Mouse (Mus musculus): ENCODE data around the gene Rasa3. TPM values are rescaled to one million over a fixed set of nuclear protein-coding genes. Genes with fewer than 3 reads are reported as not detected.

The Rasa3 gene
- total and polyA plus RNA-seq, 2 experiments from 2014 or later, result 13.2 to 29.9 TPM

DNA sequence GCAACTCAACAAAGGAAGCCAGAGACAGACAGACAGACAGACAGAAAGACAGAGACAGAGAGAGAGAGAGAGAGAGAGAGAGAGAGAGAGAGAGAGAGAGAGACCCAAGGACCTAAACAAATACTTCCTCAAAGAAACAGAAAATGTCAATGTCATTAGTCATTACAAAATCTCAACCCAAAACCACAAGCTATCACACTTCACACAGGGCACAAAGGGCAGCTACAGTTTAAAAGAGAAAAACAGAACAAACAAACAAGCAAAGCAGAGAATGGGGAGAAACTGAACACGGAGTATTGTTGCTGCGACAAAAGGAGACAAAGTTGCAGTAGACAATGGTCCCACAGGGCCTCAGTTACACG, 28.3 kb downstream of the Rasa3 start:
- 47% methylated on average over 3 of the region's 3 CpGs for WGBS
- Histone ChIP-seq H3K4me2 (ENCODE audit: low read depth, low read length) (no peak overlapping the region), H3K27ac (ENCODE audit: low read depth) (peak overlapping the region; percentile 88), H3K9me3 (replicated peaks; ENCODE audit: control insufficient read depth, low read length) (no peaks in the 10 kb centered on the region), H3K36me3 (replicated peaks; ENCODE audit: control insufficient read depth, insufficient read depth, low read length) (no peaks in the 10 kb centered on the region), H3K9ac (replicated peaks; ENCODE audit: low read depth, low read length) (no peak overlapping the region), H3K4me1 (ENCODE audit: control insufficient read depth, insufficient read depth) (peaks cover 61% of the 10 kb centered on the region), H3K4me3 (ENCODE audit: low read depth, low read length) (no peak overlapping the region), H3K27me3 (ENCODE audit: control insufficient read depth, insufficient read depth, low read length) (no peaks in the 10 kb centered on the region)
- no peak for DNase-seq (ENCODE audit: low spot score)
- no peak for TF ChIP-seq CTCF (IDR thresholded peaks at IDR 0.05; ENCODE audit: low read depth)
- TF ChIP-seq EP300 (IDR thresholded peaks at IDR 0.05; ENCODE audit: low read depth), result no peak
- ATAC-seq (ENCODE audit: insufficient read depth, low read depth), result no peak

DNA sequence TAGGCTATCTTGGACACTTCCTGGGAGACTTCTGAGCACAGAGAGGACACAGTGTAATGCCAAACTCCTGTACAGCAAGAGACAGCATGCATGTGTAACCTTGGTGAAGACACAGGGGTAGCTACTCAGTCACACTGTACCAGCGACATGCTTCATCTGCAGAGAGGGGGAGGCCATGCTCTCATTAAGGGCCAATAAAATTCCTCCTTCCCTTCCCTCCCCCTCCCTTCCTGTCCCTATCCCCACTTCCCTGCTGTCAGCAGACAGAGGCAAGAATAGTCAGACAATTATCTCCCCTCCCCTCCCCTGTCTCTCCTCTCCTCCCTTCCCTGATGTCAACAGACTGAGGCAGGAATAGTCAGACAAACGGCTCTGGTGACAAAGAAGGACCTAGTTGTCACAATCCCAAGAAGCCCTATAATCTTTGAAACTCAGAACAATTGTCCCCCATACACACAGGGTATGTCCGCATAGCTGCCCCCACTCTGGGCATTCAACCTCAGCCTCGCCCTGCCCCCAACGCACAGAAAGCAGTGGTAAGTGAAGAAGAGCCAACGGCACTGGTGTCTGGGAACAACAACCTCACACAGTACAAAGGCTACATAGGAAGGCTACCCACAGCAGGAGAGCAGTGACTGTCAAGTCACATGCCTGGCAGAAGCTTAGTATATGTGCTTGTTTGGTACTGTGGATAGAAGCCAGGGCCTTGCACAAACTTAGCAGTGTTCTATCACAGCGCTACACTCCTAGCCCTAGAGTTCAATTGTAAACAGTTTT, 28.8 kb downstream of the Rasa3 start:
- Histone ChIP-seq H3K4me2 (ENCODE audit: low read depth, low read length) (no peak overlapping the region), H3K4me3 (ENCODE audit: low read depth, low read length) (no peak overlapping the region), H3K27ac (ENCODE audit: low read depth) (peak overlapping the region; percentile 88), H3K36me3 (replicated peaks; ENCODE audit: control insufficient read depth, insufficient read depth, low read length) (no peaks in the 10 kb centered on the region), H3K9ac (replicated peaks; ENCODE audit: low read depth, low read length) (no peak overlapping the region), H3K4me1 (ENCODE audit: control insufficient read depth, insufficient read depth) (peaks cover 67% of the 10 kb centered on the region), H3K27me3 (ENCODE audit: control insufficient read depth, insufficient read depth, low read length) (no peaks in the 10 kb centered on the region), H3K9me3 (replicated peaks; ENCODE audit: control insufficient read depth, low read length) (no peaks in the 10 kb centered on the region)
- ATAC-seq (ENCODE audit: insufficient read depth, low read depth) (peak; percentile 80), DNase-seq (ENCODE audit: low spot score) (peak; percentile 75)
- TF ChIP-seq EP300 (IDR thresholded peaks at IDR 0.05; ENCODE audit: low read depth) (peak; percentile 66; the same call in 1 of the 2 replicates), CTCF (IDR thresholded peaks at IDR 0.05; ENCODE audit: low read depth) (no peak)
- 11% methylated on average over 7 of the region's 7 CpGs for WGBS

DNA sequence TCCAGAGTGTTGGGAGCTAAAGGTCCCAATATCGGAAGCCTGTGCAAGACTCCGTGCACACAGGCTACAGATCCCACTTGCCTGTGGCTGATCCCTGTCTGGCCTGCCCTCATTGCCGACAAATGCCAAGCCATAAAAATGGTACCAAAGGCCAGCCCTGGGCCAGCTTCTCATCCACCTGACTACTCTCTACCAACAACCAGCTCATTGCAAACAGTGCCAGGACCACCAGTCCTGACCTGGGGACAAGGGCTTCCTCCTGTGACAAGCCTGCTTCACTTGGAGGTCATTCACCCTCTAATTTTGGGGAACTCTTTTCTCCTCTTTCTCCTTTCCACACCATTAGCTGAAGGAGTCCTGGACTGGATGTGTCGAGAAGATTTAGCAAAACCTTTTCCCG, 29.8 kb downstream of the Rasa3 start:
- H3K36me3 ChIP-seq (replicated peaks; ENCODE audit: control insufficient read depth, insufficient read depth, low read length), result no peaks in the 10 kb centered on the region
- peak overlapping the region; percentile 88; the same call in 1 of the 2 replicates for H3K27ac ChIP-seq (ENCODE audit: low read depth)
- 81% methylated on average over 5 of the region's 5 CpGs for WGBS
- H3K9ac ChIP-seq (replicated peaks; ENCODE audit: low read depth, low read length), result no peak overlapping the region
- peaks cover 69% of the 10 kb centered on the region for H3K4me1 ChIP-seq (ENCODE audit: control insufficient read depth, insufficient read depth)
- no peak overlapping the region for H3K4me2 ChIP-seq (ENCODE audit: low read depth, low read length)
- H3K9me3 ChIP-seq (replicated peaks; ENCODE audit: control insufficient read depth, low read length), result no peaks in the 10 kb centered on the region
- no peak for ATAC-seq (ENCODE audit: insufficient read depth, low read depth)
- no peak overlapping the region for H3K4me3 ChIP-seq (ENCODE audit: low read depth, low read length)
- no peak for DNase-seq (ENCODE audit: low spot score)
- TF ChIP-seq EP300 (IDR thresholded peaks at IDR 0.05; ENCODE audit: low read depth) (no peak), CTCF (IDR thresholded peaks at IDR 0.05; ENCODE audit: low read depth) (no peak)
- no peaks in the 10 kb centered on the region for H3K27me3 ChIP-seq (ENCODE audit: control insufficient read depth, insufficient read depth, low read length)

- WGBS, result 56% methylated on average over 6 of the region's 6 CpGs
Measured at GRCm38 (mm10) chr8:13644932-13645676, 32.3 kb downstream of the Rasa3 start.

GRCm38 (mm10) chr8:13644155-13644554, 33.2 kb downstream of the Rasa3 start:
- ATAC-seq (ENCODE audit: insufficient read depth, low read depth) (peak; percentile 42), DNase-seq (ENCODE audit: low spot score) (peak; percentile 65)
- Histone ChIP-seq H3K4me2 (ENCODE audit: low read depth, low read length) (peak overlapping the region; percentile 13; the same call in 1 of the 2 replicates), H3K9ac (replicated peaks; ENCODE audit: low read depth, low read length) (no peak overlapping the region), H3K36me3 (replicated peaks; ENCODE audit: control insufficient read depth, insufficient read depth, low read length) (no peaks in the 10 kb centered on the region), H3K4me1 (ENCODE audit: control insufficient read depth, insufficient read depth) (peaks cover 41% of the 10 kb centered on the region), H3K27ac (ENCODE audit: low read depth) (peak overlapping the region; percentile 82), H3K4me3 (ENCODE audit: low read depth, low read length) (no peak overlapping the region), H3K9me3 (replicated peaks; ENCODE audit: control insufficient read depth, low read length) (no peaks in the 10 kb centered on the region), H3K27me3 (ENCODE audit: control insufficient read depth, insufficient read depth, low read length) (no peaks in the 10 kb centered on the region)
- WGBS, result 8% methylated on average over 6 of the region's 6 CpGs
- peak; percentile 35; the same call in 1 of the 2 replicates for TF ChIP-seq EP300 (IDR thresholded peaks at IDR 0.05; ENCODE audit: low read depth)
- 0 out of 2 replicates have a peak, but pooled peaks have one; percentile 7 for TF ChIP-seq CTCF (IDR thresholded peaks at IDR 0.05; ENCODE audit: low read depth)

More at GRCm38 (mm10) chr8:13644932-13645676, 32.3 kb downstream of the Rasa3 start:
- no peak overlapping the region for H3K4me2 ChIP-seq (ENCODE audit: low read depth, low read length)
- no peaks in the 10 kb centered on the region for H3K36me3 ChIP-seq (replicated peaks; ENCODE audit: control insufficient read depth, insufficient read depth, low read length)
- no peaks in the 10 kb centered on the region for H3K9me3 ChIP-seq (replicated peaks; ENCODE audit: control insufficient read depth, low read length)
- no peak for TF ChIP-seq CTCF (IDR thresholded peaks at IDR 0.05; ENCODE audit: low read depth)
- TF ChIP-seq EP300 (IDR thresholded peaks at IDR 0.05; ENCODE audit: low read depth), result no peak
- H3K4me1 ChIP-seq (ENCODE audit: control insufficient read depth, insufficient read depth), result peaks cover 50% of the 10 kb centered on the region
- H3K27ac ChIP-seq (ENCODE audit: low read depth), result peak overlapping the region; percentile 82
- no peaks in the 10 kb centered on the region for H3K27me3 ChIP-seq (ENCODE audit: control insufficient read depth, insufficient read depth, low read length)
- peak; percentile 50 for DNase-seq (ENCODE audit: low spot score)
- no peak for ATAC-seq (ENCODE audit: insufficient read depth, low read depth)
- no peak overlapping the region for H3K4me3 ChIP-seq (ENCODE audit: low read depth, low read length)
- H3K9ac ChIP-seq (replicated peaks; ENCODE audit: low read depth, low read length), result no peak overlapping the region

All from heart, postnatal 0 days (tissue).